Mouse (Mus musculus) large intestine, adult 2 months (tissue): Measurements from ENCODE around the gene Ccl20. TPM values are rescaled to one million over a fixed set of nuclear protein-coding genes. Genes with fewer than 3 reads are reported as not detected.

Experiments used
- DNase-seq: peaks from one replicate; pipeline ENCODE4 v3.0.0-alpha.2; 2012; ENCODE audit warnings: low read depth, low spot score
- WGBS: fragments of 180-500 bp; shearing (Covaris S2); methylation state at CpG from one replicate; pipeline ENCODE4 v1.1.7; 2018; 5-methylcytosine and 5-hydroxymethylcytosine counted together
- polyA plus RNA-seq: library from polyadenylated mRNA; depleted of rRNA; stranded (reverse); fragments of >200 nt; gene quantifications from 2 replicates; pipeline ENCODE4 v1.2.3, GENCODE M21; 2012; rRNA removed

Gene Ccl20
- polyA plus RNA-seq = 3.6 and 6.0 TPM in 2 replicates

- no peak for DNase-seq
- WGBS = 13% methylated on average over 8 of the region's 8 CpGs
Observed at GRCm38 (mm10) chr1:83116447-83117137, at the start of gene Ccl20. Gene Ccl20, plus strand, starts transcription at chr1:83116766.

GRCm38 (mm10) chr1:83067205-83067604 is 49.4 kb upstream of the Ccl20 start:
- no peak for DNase-seq
- WGBS = 86% methylated on average over 10 of the region's 10 CpGs

- no peak for DNase-seq
- WGBS = 52% methylated on average over 15 of the region's 15 CpGs
Observed at GRCm38 (mm10) chr1:83075526-83076189, 40.9 kb upstream of the Ccl20 start.

GRCm38 (mm10) chr1:83076190-83076917 is 40.2 kb upstream of the Ccl20 start:
- WGBS = 62% methylated on average over 11 of the region's 11 CpGs
- peak; percentile 13 for DNase-seq

GRCm38 (mm10) chr1:83077016-83077415 is 39.5 kb upstream of the Ccl20 start:
- no peak for DNase-seq
- 77% methylated on average over 6 of the region's 6 CpGs for WGBS

GRCm38 (mm10) chr1:83084790-83085189 is 31.8 kb upstream of the Ccl20 start:
- 53% methylated on average over 2 of the region's 2 CpGs for WGBS
- no peak for DNase-seq

- 77% methylated on average over 3 of the region's 3 CpGs for WGBS
- DNase-seq = no peak
Observed at GRCm38 (mm10) chr1:83091268-83091667, 25.3 kb upstream of the Ccl20 start.

GRCm38 (mm10) chr1:83096935-83097334 is 19.6 kb upstream of the Ccl20 start:
- WGBS = 80% methylated on average over 4 of the region's 4 CpGs
- no peak for DNase-seq

GRCm38 (mm10) chr1:83099160-83099559 is 17.4 kb upstream of the Ccl20 start:
- no peak for DNase-seq
- 77% methylated on average over 2 of the region's 2 CpGs for WGBS

- no peak for DNase-seq
- 36% methylated on average over 7 of the region's 7 CpGs for WGBS
Observed at GRCm38 (mm10) chr1:83099580-83100137, 16.9 kb upstream of the Ccl20 start.

- DNase-seq = no peak
- 15% methylated on average over 3 of the region's 3 CpGs for WGBS
Observed at GRCm38 (mm10) chr1:83101891-83102290, 14.7 kb upstream of the Ccl20 start.

GRCm38 (mm10) chr1:83105464-83105863 is 11.1 kb upstream of the Ccl20 start:
- WGBS = 25% methylated on average over 1 of the region's 1 CpGs
- no peak for DNase-seq

GRCm38 (mm10) chr1:83107410-83107978 is 9.1 kb upstream of the Ccl20 start:
- WGBS = 29% methylated on average over 5 of the region's 5 CpGs
- DNase-seq = no peak

GRCm38 (mm10) chr1:83110992-83111391 is 5.6 kb upstream of the Ccl20 start:
- no peak for DNase-seq

GRCm38 (mm10) chr1:83111726-83112125 is 4.8 kb upstream of the Ccl20 start:
- WGBS = 29% methylated on average over 5 of the region's 5 CpGs
- DNase-seq = no peak

- no peak for DNase-seq
- WGBS = 31% methylated on average over 3 of the region's 3 CpGs
Observed at GRCm38 (mm10) chr1:83117217-83117616, 651 bp downstream of the Ccl20 start.

- DNase-seq = no peak
- WGBS = 58% methylated on average over 7 of the region's 7 CpGs
Observed at GRCm38 (mm10) chr1:83117661-83118060, 1.1 kb downstream of the Ccl20 start.

- DNase-seq = no peak
Observed at GRCm38 (mm10) chr1:83119903-83120302, 3.3 kb downstream of the Ccl20 start.

- WGBS = 82% methylated on average over 3 of the region's 3 CpGs
- no peak for DNase-seq
Observed at GRCm38 (mm10) chr1:83120312-83120711, 3.7 kb downstream of the Ccl20 start.

GRCm38 (mm10) chr1:83123201-83123600 is 6.6 kb downstream of the Ccl20 start:
- WGBS = 81% methylated on average over 2 of the region's 2 CpGs
- DNase-seq = no peak
